Mouse (Mus musculus) midbrain, embryonic 10.5 days (tissue): Measurements from ENCODE around the gene Pagr1b. TPM values are rescaled to one million over a fixed set of nuclear protein-coding genes. Genes with fewer than 3 reads are reported as not detected.
A peak's percentile ranks its signal among the peaks of the same experiment; 100 is the strongest.

Source experiments
- DNase-seq: peaks from one replicate; pipeline ENCODE4 v3.0.0-alpha.2; 2017; ENCODE audit warnings: low spot score
- H3K27ac ChIP-seq: fragments of 300-500 bp; sonication (generic); replicated peaks from 2 replicates; pipeline ENCODE4 v1.5.1; 2016; ENCODE audit warnings: mild to moderate bottlenecking
- H3K27me3 ChIP-seq: fragments of 300-500 bp; sonication (generic); 2 replicates; pipeline ENCODE4 v1.6.1; 2016; ENCODE audit warnings: low read depth, mild to moderate bottlenecking; ENCODE audit not compliant: poor library complexity, severe bottlenecking
- H3K36me3 ChIP-seq: fragments of 300-500 bp; sonication (generic); 2 replicates; pipeline ENCODE4 v1.6.1; 2016; ENCODE audit warnings: mild to moderate bottlenecking, moderate library complexity
- H3K4me1 ChIP-seq: fragments of 300-500 bp; sonication (generic); 2 replicates; pipeline ENCODE4 v1.6.1; 2016
- H3K4me3 ChIP-seq: fragments of 300-500 bp; sonication (generic); 2 replicates; pipeline ENCODE4 v1.5.1; 2016; ENCODE audit warnings: mild to moderate bottlenecking, moderate library complexity
- H3K9me3 ChIP-seq: fragments of 300-500 bp; sonication (generic); replicated peaks from 2 replicates; pipeline ENCODE4 v1.6.1; 2016; ENCODE audit warnings: mild to moderate bottlenecking
- WGBS: fragments of 180-500 bp; shearing (Covaris S2); methylation state at CpG from one replicate; pipeline ENCODE4 v1.1.7; 2016; 5-methylcytosine and 5-hydroxymethylcytosine counted together
- polyA plus RNA-seq: library from polyadenylated mRNA; unstranded; fragments of >200 nt; fragmentation: Nextera tagmentation; extraction: Ambion mirVana; gene quantifications from 2 replicates; pipeline ENCODE4 v1.2.1, GENCODE M21; 2016

The Pagr1b gene
- 0.19 and 0.25 TPM in 2 replicates for polyA plus RNA-seq

- Histone ChIP-seq H3K36me3 (peaks cover 43% of the 10 kb centered on the region), H3K4me1 (peaks cover 79% of the 10 kb centered on the region)
These were observed at the start of gene Pagr1b for GRCm38 (mm10) chr7:127016481-127016485. TSS of gene Pagr1b (minus strand) at chr7:127016484.

DNA sequence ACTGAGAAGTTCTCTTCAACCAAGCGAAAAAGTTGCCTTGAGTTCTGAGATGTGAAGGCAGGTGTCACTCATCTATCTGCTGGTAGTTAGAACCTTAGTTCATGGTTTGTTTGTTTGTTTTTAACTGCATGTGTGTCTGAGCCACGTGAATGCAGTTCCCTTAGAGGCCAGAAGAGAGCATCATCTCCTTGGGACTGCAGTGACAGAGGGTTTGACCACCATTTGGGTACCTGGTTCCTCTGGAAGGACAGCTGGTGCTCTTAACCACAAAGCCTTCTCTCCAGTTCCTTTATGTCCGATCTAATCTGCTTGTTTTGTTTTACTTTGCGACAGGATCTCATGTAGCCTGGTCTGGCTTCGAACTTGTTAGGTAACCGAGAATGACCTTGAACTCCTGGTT lies 49.3 kb upstream of the Pagr1b start:
- no peaks in the 10 kb centered on the region for H3K27me3 ChIP-seq
- H3K4me1 ChIP-seq, result no peaks in the 10 kb centered on the region
- H3K27ac ChIP-seq, result no peak overlapping the region
- no peaks in the 10 kb centered on the region for H3K36me3 ChIP-seq
- no peaks in the 10 kb centered on the region for H3K9me3 ChIP-seq
- no peak for DNase-seq
- H3K4me3 ChIP-seq, result no peak overlapping the region
- 89% methylated on average over 6 of the region's 6 CpGs for WGBS

More at GRCm38 (mm10) chr7:127016481-127016485, at the start of gene Pagr1b:
- Histone ChIP-seq H3K9me3 (no peaks in the 10 kb centered on the region), H3K27me3 (no peaks in the 10 kb centered on the region), H3K4me3 (peak within 1 kb of the TSS; percentile 91), H3K27ac (peak within 1 kb of the TSS; percentile 96)
- DNase-seq, result no peak

DNA sequence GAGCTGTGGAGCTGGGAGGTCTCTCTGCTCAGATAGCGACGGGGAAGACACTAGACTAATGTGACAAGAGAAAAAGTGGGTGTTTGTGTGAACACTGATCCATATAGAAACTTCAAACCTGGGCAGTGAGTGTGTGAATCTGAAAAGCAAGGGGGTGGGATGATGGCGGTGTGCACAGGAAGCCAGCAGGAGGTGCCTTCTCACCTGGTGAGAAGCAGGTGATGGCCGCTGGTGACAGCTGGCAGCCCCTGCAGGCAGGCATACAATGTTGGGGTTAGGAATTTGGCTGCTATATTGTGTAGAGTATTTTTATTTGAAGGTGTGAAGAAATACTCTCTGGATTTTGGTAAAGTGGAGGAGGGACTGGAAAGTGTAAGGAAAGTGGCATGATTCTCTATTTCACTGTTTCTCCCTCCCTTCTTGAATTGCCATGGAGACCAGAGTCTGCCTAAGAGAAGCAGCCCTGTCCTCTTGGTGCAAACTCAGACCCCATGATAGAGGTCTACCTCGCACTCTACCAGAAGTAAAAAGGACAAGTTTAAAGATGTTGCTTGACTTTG lies 38.8 kb upstream of the Pagr1b start:
- Histone ChIP-seq H3K4me3 (no peak overlapping the region), H3K4me1 (no peaks in the 10 kb centered on the region), H3K27ac (no peak overlapping the region), H3K9me3 (no peaks in the 10 kb centered on the region), H3K27me3 (no peaks in the 10 kb centered on the region), H3K36me3 (no peaks in the 10 kb centered on the region)
- DNase-seq, result no peak
- 76% methylated on average over 5 of the region's 5 CpGs for WGBS

- no peaks in the 10 kb centered on the region for H3K9me3 ChIP-seq
- H3K27me3 ChIP-seq, result no peaks in the 10 kb centered on the region
- peaks cover 25% of the 10 kb centered on the region for H3K4me1 ChIP-seq
- H3K4me3 ChIP-seq, result peak within 1 kb of the TSS; percentile 96
- DNase-seq, result peak; percentile 91
- peak within 1 kb of the TSS; percentile 95 for H3K27ac ChIP-seq
- peaks cover 34% of the 10 kb centered on the region for H3K36me3 ChIP-seq
- whole genome bisulfite sequencing, result under 1% methylated on average over 53 of the region's 53 CpGs
These were observed 25.8 kb upstream of the Pagr1b start, which contains the start of gene Kif22 for GRCm38 (mm10) chr7:127041851-127042672. TSS of gene Kif22 (minus strand) at chr7:127042471.

DNA sequence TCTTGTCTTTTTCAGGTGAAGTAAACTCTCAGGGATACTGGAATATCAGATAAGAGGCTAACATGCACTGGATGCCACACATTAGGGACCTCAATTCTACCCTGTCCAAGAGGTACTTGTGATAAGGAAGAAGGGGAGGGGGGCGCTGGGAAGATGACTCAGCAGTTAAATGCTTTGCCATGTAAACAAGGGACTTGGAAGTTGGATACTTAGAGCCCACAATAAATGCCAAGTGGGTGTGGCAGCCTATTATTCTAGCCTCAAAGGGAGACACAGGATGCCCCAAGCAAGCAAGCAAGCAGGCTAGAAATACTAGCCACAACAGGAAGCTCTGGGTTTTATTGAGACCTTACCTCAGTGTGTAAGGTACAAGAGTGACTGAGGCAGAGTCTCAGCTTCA lies 15.0 kb upstream of the Pagr1b start:
- H3K4me3 ChIP-seq, result no peak overlapping the region
- no peaks in the 10 kb centered on the region for H3K9me3 ChIP-seq
- no peaks in the 10 kb centered on the region for H3K27me3 ChIP-seq
- peaks cover 10% of the 10 kb centered on the region for H3K4me1 ChIP-seq
- 68% methylated on average over 1 of the region's 1 CpGs for WGBS
- no peak for DNase-seq
- no peak overlapping the region for H3K27ac ChIP-seq
- peaks cover 85% of the 10 kb centered on the region for H3K36me3 ChIP-seq

GRCm38 (mm10) chr7:127030172-127030571 lies 13.9 kb upstream of the Pagr1b start:
- H3K27ac ChIP-seq, result no peak overlapping the region
- no peak for DNase-seq
- H3K4me3 ChIP-seq, result no peak overlapping the region
- peaks cover 81% of the 10 kb centered on the region for H3K36me3 ChIP-seq
- H3K9me3 ChIP-seq, result no peaks in the 10 kb centered on the region
- peaks cover 15% of the 10 kb centered on the region for H3K4me1 ChIP-seq
- WGBS, result 97% methylated on average over 1 of the region's 1 CpGs
- H3K27me3 ChIP-seq, result no peaks in the 10 kb centered on the region

DNA sequence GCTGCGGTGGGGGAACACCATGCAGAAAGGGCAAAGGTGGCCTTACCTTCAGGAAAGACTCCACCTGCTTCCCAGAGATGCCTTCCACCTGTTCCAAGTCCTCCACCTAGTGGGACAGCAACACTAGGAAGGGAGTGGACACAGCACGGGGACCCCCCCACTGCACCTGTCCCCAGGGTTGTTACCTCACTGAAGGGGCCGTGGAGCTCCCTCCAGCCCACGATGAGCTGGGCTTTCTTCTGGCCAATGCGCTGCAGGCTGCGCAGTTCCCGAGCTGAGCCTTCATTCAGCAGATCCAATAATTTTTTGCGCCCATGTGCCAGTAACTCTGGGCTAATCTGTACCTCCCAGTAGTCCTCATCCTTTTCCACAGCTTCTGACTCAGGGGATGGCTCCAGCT lies 11.6 kb upstream of the Pagr1b start:
- Histone ChIP-seq H3K36me3 (peaks cover 81% of the 10 kb centered on the region), H3K27ac (peak overlapping the region; percentile 100), H3K4me1 (peaks cover 38% of the 10 kb centered on the region), H3K4me3 (peak overlapping the region; percentile 88), H3K9me3 (no peaks in the 10 kb centered on the region), H3K27me3 (no peaks in the 10 kb centered on the region)
- DNase-seq, result no peak
- WGBS, result 75% methylated on average over 8 of the region's 8 CpGs

DNA sequence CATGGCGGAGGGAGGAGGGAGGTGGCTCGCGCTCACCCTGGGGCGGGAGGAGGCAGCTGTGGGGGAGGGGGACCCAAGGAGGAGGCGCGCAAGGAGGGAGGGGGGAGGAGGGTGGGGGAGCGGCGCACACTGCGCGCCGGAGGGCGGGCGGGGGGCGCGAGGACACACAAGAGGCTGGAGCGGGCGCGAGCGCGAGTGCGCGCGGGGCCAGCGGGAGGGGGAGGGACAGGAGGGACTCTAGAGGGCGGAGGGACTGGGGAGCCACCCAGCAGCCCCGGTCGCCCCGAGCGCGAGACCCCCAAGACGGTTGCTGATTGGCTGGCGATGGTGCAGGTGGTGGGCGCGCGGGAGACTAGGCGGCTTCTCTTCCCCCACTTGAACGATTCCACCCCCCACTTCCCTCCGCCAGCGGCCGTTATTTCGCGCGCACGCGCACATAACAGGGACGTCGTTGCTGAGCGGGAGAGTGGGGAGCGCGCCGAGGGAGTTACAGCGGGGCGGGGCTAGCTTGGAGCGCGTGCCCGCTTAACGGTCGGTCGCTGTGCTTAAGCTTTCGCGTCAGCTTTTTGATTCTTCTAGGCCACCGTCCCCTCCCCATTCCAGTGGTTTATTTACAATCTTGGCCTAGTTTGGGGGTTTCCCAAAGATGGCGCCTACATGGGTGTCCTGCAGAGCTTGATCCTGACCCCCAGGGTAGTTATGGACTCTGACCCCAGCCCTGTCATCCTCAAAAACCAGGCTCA lies 10.9 kb upstream of the Pagr1b start, which contains the start of gene Maz:
Maz (minus strand) TSS at position 54 of the 743 bp plus-strand sequence.
- WGBS, result under 1% methylated on average over 59 of the region's 63 CpGs
- DNase-seq, result peak; percentile 100
- H3K4me1 ChIP-seq, result peaks cover 45% of the 10 kb centered on the region
- peak within 1 kb of the TSS; percentile 100 for H3K27ac ChIP-seq
- H3K27me3 ChIP-seq, result no peaks in the 10 kb centered on the region
- H3K9me3 ChIP-seq, result no peaks in the 10 kb centered on the region
- peaks cover 81% of the 10 kb centered on the region for H3K36me3 ChIP-seq
- H3K4me3 ChIP-seq, result peak within 1 kb of the TSS; percentile 88

GRCm38 (mm10) chr7:127026616-127026983 lies 10.3 kb upstream of the Pagr1b start:
- Histone ChIP-seq H3K36me3 (peaks cover 81% of the 10 kb centered on the region), H3K4me1 (peaks cover 51% of the 10 kb centered on the region), H3K27ac (peak overlapping the region; percentile 100), H3K27me3 (no peaks in the 10 kb centered on the region), H3K9me3 (no peaks in the 10 kb centered on the region), H3K4me3 (peak overlapping the region; percentile 88)
- DNase-seq, result no peak
- 0% methylated on average over 6 of the region's 48 CpGs for WGBS

DNA sequence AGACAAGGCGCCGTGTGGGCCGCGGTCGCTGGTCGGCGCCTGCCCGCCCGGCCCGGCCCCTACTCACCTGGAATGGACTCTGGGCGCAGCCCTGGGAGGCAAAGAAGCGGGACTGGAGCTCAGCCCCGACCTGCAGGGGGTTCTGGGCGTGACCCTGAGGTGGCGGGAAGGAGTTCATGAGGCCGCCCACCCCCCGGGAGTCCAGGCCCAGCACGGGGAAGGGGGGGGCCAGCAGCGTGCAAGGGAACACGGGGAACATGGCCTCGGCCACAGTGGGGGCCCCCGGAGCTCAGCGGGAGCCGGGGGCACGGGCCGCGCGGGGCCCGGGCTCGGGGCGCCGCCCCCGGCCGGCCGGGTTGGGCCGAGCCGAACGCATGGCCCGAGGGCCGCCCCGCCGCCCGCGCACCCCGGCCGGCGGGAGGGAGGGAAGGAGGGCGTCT lies 9.9 kb upstream of the Pagr1b start:
- Histone ChIP-seq H3K36me3 (peaks cover 79% of the 10 kb centered on the region), H3K4me3 (peak overlapping the region; percentile 88), H3K4me1 (peaks cover 55% of the 10 kb centered on the region), H3K27ac (peak overlapping the region; percentile 100), H3K27me3 (no peaks in the 10 kb centered on the region), H3K9me3 (no peaks in the 10 kb centered on the region)
- peak; percentile 83 for DNase-seq
- 3% methylated on average over 40 of the region's 48 CpGs for WGBS

DNA sequence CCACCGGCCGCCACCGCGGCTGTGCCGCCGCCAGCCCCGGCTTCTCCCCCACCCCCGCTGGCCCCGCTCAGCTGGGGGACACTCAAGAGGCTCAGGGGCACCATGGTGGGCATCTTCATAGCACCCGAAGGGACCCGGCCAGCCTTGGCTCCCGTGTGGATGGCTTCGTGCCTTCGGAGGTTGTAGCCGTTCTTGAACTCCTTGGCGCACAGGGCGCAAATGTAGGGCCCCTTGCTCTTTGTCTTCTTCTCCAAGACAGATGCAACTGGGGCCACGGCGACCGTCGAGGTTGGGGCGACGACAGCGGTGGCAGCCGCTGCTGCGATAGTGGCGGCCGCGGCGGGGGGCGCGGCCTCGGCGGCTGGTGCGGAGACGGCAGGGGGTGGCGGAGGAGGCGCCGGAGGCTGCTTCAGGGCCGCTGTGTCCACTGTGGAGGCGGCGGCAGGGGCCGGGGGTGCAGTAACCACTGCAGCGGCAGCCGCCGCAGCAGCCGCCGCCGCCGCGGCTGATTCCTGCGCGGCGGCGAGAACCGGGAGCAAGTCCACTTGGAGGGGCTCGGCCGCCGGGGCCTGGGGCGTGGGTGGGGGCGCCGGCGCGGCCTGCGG lies 9.4 kb upstream of the Pagr1b start:
- peak overlapping the region; percentile 100 for H3K27ac ChIP-seq
- peak; percentile 55 for DNase-seq
- no peaks in the 10 kb centered on the region for H3K9me3 ChIP-seq
- peak overlapping the region; percentile 88 for H3K4me3 ChIP-seq
- peaks cover 60% of the 10 kb centered on the region for H3K4me1 ChIP-seq
- no peaks in the 10 kb centered on the region for H3K27me3 ChIP-seq
- peaks cover 74% of the 10 kb centered on the region for H3K36me3 ChIP-seq
- under 1% methylated on average over 65 of the region's 65 CpGs for WGBS

- H3K27me3 ChIP-seq, result no peaks in the 10 kb centered on the region
- H3K27ac ChIP-seq, result peak overlapping the region; percentile 100
- H3K4me3 ChIP-seq, result peak overlapping the region; percentile 88
- DNase-seq, result peak; percentile 76
- no peaks in the 10 kb centered on the region for H3K9me3 ChIP-seq
- peaks cover 67% of the 10 kb centered on the region for H3K36me3 ChIP-seq
- H3K4me1 ChIP-seq, result peaks cover 67% of the 10 kb centered on the region
- under 1% methylated on average over 30 of the region's 30 CpGs for WGBS
These were observed 8.7 kb upstream of the Pagr1b start for GRCm38 (mm10) chr7:127024755-127025555.
